Mouse (Mus musculus) liver, postnatal 0 days (tissue): ENCODE data around the gene Ntpcr.

Experiments used
- CTCF ChIP-seq: sonication (generic); IDR thresholded peaks from 2 replicates; pipeline ENCODE4 v1.5.1; 2016; ENCODE audit warnings: antibody characterized with exemption, low read depth
- EP300 ChIP-seq: IDR thresholded peaks from 2 replicates; pipeline ENCODE4 v1.6.1; 2016; ENCODE audit warnings: antibody characterized with exemption, low read depth, mild to moderate bottlenecking

- TF ChIP-seq CTCF (no peak), EP300 (no peak)
These were observed 12.6 kb downstream of the Ntpcr start for GRCm38 (mm10) chr8:125742406-125742805.
